ENCODE assay signal across 15 mouse cellular contexts in the genomic region with DNA sequence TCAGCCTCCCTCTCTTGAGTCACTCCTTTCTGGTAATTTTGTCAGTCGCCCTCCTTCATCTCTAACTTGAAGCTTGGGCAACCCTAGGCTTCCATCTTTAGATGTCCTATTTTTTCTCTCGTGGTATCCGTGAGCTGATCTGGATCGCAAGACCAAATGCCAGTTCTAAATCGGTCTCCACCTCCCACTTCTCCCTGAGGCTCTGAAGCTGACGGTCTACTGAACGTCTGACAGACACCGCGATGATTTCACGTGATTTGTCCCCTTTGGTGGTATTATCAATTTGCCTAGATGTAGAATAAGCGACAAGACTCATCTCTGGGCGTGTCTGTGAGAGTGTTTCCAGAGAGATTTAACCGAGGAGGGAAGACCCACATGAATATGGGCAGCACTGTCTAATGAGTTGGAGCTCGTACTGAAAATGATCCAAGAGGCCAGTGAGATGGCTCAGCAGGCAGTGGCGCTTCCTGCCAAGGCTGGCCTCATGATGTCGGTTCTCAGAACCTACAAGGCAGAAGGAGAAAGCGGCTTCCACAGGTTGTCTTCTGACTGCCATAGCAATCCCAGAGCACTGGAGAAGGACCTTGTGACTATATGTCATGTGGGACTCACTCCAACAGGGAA. TPM values are rescaled to one million over a fixed set of nuclear protein-coding genes. Genes with fewer than 3 reads are reported as not detected.
A peak's percentile ranks its signal among the peaks of the same experiment; 100 is the strongest.
DNase-seq lines count a peak whose midpoint lies in the region; ATAC-seq lines count a peak whose summit lies in the region.
"Had no signal": no experiment of that assay in that cellular context is flagged by ENCODE, and none has a peak within 500 bp of the region (broad histone marks: within the 10 kb centered on the region; RNA-seq: fewer than 3 reads in every experiment).

No protein-coding gene starts in this region.

- H3K9ac ChIP-seq in midbrain, embryonic 16.5 days (ENCODE audit: low read depth, low read length), result no peak overlapping the region
- H3K9ac ChIP-seq: kidney, embryonic 15.5 days; neural tube, embryonic 12.5 days had no signal

- no peaks in the 10 kb centered on the region for H3K36me3 ChIP-seq in midbrain, embryonic 16.5 days (ENCODE audit: control insufficient read depth, insufficient read depth, low read length)
- H3K36me3 ChIP-seq: kidney, embryonic 15.5 days; neural tube, embryonic 12.5 days had no signal

- H3K4me3 ChIP-seq in midbrain, embryonic 16.5 days (ENCODE audit: low read depth, low read length), result no peak overlapping the region
- H3K4me3 ChIP-seq: heart, adult 2 months; kidney, embryonic 15.5 days; neural tube, embryonic 12.5 days had no signal

- H3K4me2 ChIP-seq in midbrain, embryonic 16.5 days (ENCODE audit: low read length), result no peak overlapping the region
- H3K4me2 ChIP-seq: kidney, embryonic 15.5 days; neural tube, embryonic 12.5 days had no signal

- 90% methylated on average over 17 of the region's 17 CpGs for WGBS in midbrain, embryonic 16.5 days

- no peaks in the 10 kb centered on the region for H3K4me1 ChIP-seq in midbrain, embryonic 16.5 days (ENCODE audit: control insufficient read depth, insufficient read depth, low read length)
- H3K4me1 ChIP-seq: neural tube, embryonic 12.5 days had no signal

- DNase-seq in cerebellum, adult 18-20 months, result peak; percentile 55 to 58
- peak; percentile 84 to 88 for DNase-seq in cerebellum, postnatal 10 days
- peak; percentile 41 to 46 for DNase-seq in left cerebral cortex, adult 18-20 months (ENCODE audit: low spot score in 2 of 2)
- peak; percentile 28 for DNase-seq in right cerebral cortex, postnatal 25 days
- no peak for DNase-seq in kidney, postnatal 36 days
- no peak for DNase-seq in embryo, embryonic 10 days (ENCODE audit: low spot score)
- DNase-seq: heart, adult 2 months; heart, postnatal 36 days; lung, adult 18-20 months; midbrain, embryonic 14.5 days had no signal

- H3K9me3 ChIP-seq in midbrain, embryonic 16.5 days (replicated peaks; ENCODE audit: control insufficient read depth, low read length, poor library complexity, severe bottlenecking), result no peaks in the 10 kb centered on the region
- H3K9me3 ChIP-seq: kidney, embryonic 15.5 days; neural tube, embryonic 12.5 days had no signal

- ATAC-seq in midbrain, embryonic 16.5 days, result no peak
- ATAC-seq: forebrain, embryonic 16.5 days had no signal

- no peak overlapping the region for H3K27ac ChIP-seq in midbrain, embryonic 16.5 days (ENCODE audit: low read length)
- H3K27ac ChIP-seq: heart, adult 2 months; kidney, embryonic 15.5 days; macrophage; neural tube, embryonic 12.5 days had no signal

- no peaks in the 10 kb centered on the region for H3K27me3 ChIP-seq in midbrain, embryonic 16.5 days (ENCODE audit: control insufficient read depth, insufficient read depth, low read depth, low read length)
- H3K27me3 ChIP-seq: kidney, embryonic 15.5 days; neural tube, embryonic 12.5 days had no signal

RNA-seq across cellular contexts. Expression of gene Rbpj, which starts 28.7 kb away (rescaled TPM):
- total RNA-seq in left cerebral cortex, adult 18-20 months (2021), result 10 to 100 TPM; 27.8 to 29.0 TPM
- 26.5 and 32.2 TPM in 2 replicates for polyA plus RNA-seq in midbrain, embryonic 16.5 days (2015; fragmentation: Nextera tagmentation; extraction: Ambion mirVana)

Comparison
In these comparisons a context has a peak if more than half of its experiments do, and no peak if none do; other contexts are left out.
1. DNase-seq: peak in cerebellum, adult 18-20 months (2 of 2), cerebellum, postnatal 10 days (2 of 2), left cerebral cortex, adult 18-20 months (2 of 2) and right cerebral cortex, postnatal 25 days (single experiment); none in kidney, postnatal 36 days (0 of 2) and embryo, embryonic 10 days (single experiment).